8 mouse cellular contexts compared by ENCODE assay signal in genomic region chr12:64967470-64967869, GRCm38 (mm10). TPM values are rescaled to one million over a fixed set of nuclear protein-coding genes. Genes with fewer than 3 reads are reported as not detected.
DNase-seq lines count a peak whose midpoint lies in the region; ATAC-seq and TF ChIP-seq lines count a peak whose summit lies in the region.

No protein-coding gene starts in this region.

- peaks cover 0 to 29% of the 10 kb centered on the region in 2 experiments; a peak in 3 of 4 replicates for H3K36me3 ChIP-seq in MEL (ENCODE audit: control insufficient read depth in 1 of 2, insufficient read depth in 2 of 2, low read length in 2 of 2)
- no peaks in the 10 kb centered on the region for H3K36me3 ChIP-seq in hindbrain, embryonic 16.5 days (ENCODE audit: control insufficient read depth, insufficient read depth, low read length)
- 0 out of 2 replicates have a peak, but pooled peaks cover 3% of the 10 kb centered on the region for H3K36me3 ChIP-seq in liver, embryonic 13.5 days
- H3K36me3 ChIP-seq in neural tube, embryonic 15.5 days = no peaks in the 10 kb centered on the region

- peaks cover 70% of the 10 kb centered on the region for H3K79me2 ChIP-seq in MEL (ENCODE audit: control insufficient read depth, insufficient read depth, low read length, poor library complexity)

- H3K9me3 ChIP-seq in MEL (replicated peaks; ENCODE audit: insufficient read depth, low read length) = no peaks in the 10 kb centered on the region
- H3K9me3 ChIP-seq in hindbrain, embryonic 16.5 days (ENCODE audit: control insufficient read depth, low read length) = no peaks in the 10 kb centered on the region
- H3K9me3 ChIP-seq in liver, embryonic 13.5 days (replicated peaks) = no peaks in the 10 kb centered on the region
- no peaks in the 10 kb centered on the region for H3K9me3 ChIP-seq in neural tube, embryonic 15.5 days (replicated peaks)

- H3K9ac ChIP-seq in MEL (ENCODE audit: control insufficient read depth, low read depth, low read length, poor library complexity, severe bottlenecking) = peak overlapping the region; percentile 97
- H3K9ac ChIP-seq in hindbrain, embryonic 16.5 days (ENCODE audit: low read depth, low read length) = peak overlapping the region; percentile 83
- peak overlapping the region; percentile 86 for H3K9ac ChIP-seq in liver, embryonic 13.5 days
- H3K9ac ChIP-seq in neural tube, embryonic 15.5 days (replicated peaks) = peak overlapping the region; percentile 69

- under 1% methylated on average over 9 of the region's 9 CpGs for WGBS in cerebellum, adult 2 months
- WGBS in hindbrain, embryonic 16.5 days = 2% methylated on average over 9 of the region's 9 CpGs
- WGBS in liver, embryonic 13.5 days (ENCODE audit: insufficient replicate concordance) = 3% methylated on average over 9 of the region's 9 CpGs
- 1% methylated on average over 9 of the region's 9 CpGs for WGBS in neural tube, embryonic 15.5 days

- no peaks in the 10 kb centered on the region for H3K27me3 ChIP-seq in cerebellum, adult 2 months (ENCODE audit: control insufficient read depth, insufficient read depth, low read length)
- H3K27me3 ChIP-seq in MEL (ENCODE audit: control insufficient read depth in 1 of 2, insufficient read depth in 2 of 2, low read length in 2 of 2) = no peaks in the 10 kb centered on the region
- no peaks in the 10 kb centered on the region for H3K27me3 ChIP-seq in hindbrain, embryonic 16.5 days (replicated peaks; ENCODE audit: control insufficient read depth, insufficient read depth, low read length)
- no peaks in the 10 kb centered on the region for H3K27me3 ChIP-seq in liver, embryonic 13.5 days
- H3K27me3 ChIP-seq in neural tube, embryonic 15.5 days (replicated peaks) = no peaks in the 10 kb centered on the region

- TF ChIP-seq CTCF in cerebellum, adult 2 months (IDR thresholded peaks at IDR 0.05; ENCODE audit: borderline replicate concordance, insufficient read depth, low read depth, low read length) = no peak
- no peak for TF ChIP-seq CTCF in MEL (IDR thresholded peaks at IDR 0.05 in 2 of 3, conservative IDR thresholded peaks at IDR 0.05 in 1 of 3; ENCODE audit: control insufficient read depth in 1 of 3, insufficient read depth in 1 of 3, low read depth in 2 of 3, low read length in 3 of 3, poor library complexity in 1 of 3, severe bottlenecking in 1 of 3)
- no peak for TF ChIP-seq CTCF in embryonic fibroblast, embryonic 13.5 days (IDR thresholded peaks at IDR 0.05; ENCODE audit: borderline replicate concordance, insufficient read depth, low read length)

- ATAC-seq in hindbrain, embryonic 16.5 days = no peak
- no peak for ATAC-seq in liver, embryonic 13.5 days (ENCODE audit: low read depth)
- no peak for ATAC-seq in neural tube, embryonic 15.5 days (ENCODE audit: low FRiP score)

- H3K4me1 ChIP-seq in cerebellum, adult 2 months (ENCODE audit: control insufficient read depth, insufficient read depth, low read length) = peaks cover 10% of the 10 kb centered on the region; the same call in 1 of the 2 replicates
- H3K4me1 ChIP-seq in MEL (ENCODE audit: control insufficient read depth in 1 of 2, insufficient read depth in 2 of 2, low read length in 2 of 2) = peaks cover 7 to 10% of the 10 kb centered on the region in 2 experiments; a peak in 3 of 4 replicates
- peaks cover 9% of the 10 kb centered on the region; the same call in 1 of the 2 replicates for H3K4me1 ChIP-seq in embryonic fibroblast, embryonic 13.5 days (ENCODE audit: control insufficient read depth, insufficient read depth, low read length)
- H3K4me1 ChIP-seq in hindbrain, embryonic 16.5 days (ENCODE audit: control insufficient read depth, insufficient read depth, low read depth, low read length) = peaks cover 38% of the 10 kb centered on the region
- H3K4me1 ChIP-seq in liver, embryonic 13.5 days (replicated peaks) = peaks cover 66% of the 10 kb centered on the region
- peaks cover 62% of the 10 kb centered on the region for H3K4me1 ChIP-seq in neural tube, embryonic 15.5 days

- H3K4me3 ChIP-seq in cerebellum, adult 2 months (replicated peaks; ENCODE audit: insufficient read depth, low read depth, low read length) = peak overlapping the region; percentile 75
- H3K4me3 ChIP-seq in MEL (ENCODE audit: control insufficient read depth in 1 of 2, insufficient read depth in 1 of 2, low read depth in 2 of 2, low read length in 2 of 2) = peak overlapping the region; percentile 75 to 98
- H3K4me3 ChIP-seq in embryonic fibroblast, embryonic 13.5 days (ENCODE audit: insufficient read depth, low read length) = peak overlapping the region; percentile 75
- peak overlapping the region; percentile 79 for H3K4me3 ChIP-seq in hindbrain, embryonic 16.5 days (ENCODE audit: low read length)
- peak overlapping the region; percentile 96 for H3K4me3 ChIP-seq in liver, embryonic 13.5 days (replicated peaks)
- H3K4me3 ChIP-seq in neural tube, embryonic 15.5 days (replicated peaks) = peak overlapping the region; percentile 70

- DNase-seq in cerebellum, adult 2 months = peak; percentile 20 to 30
- DNase-seq in cerebellum, postnatal 4 days (ENCODE audit: low spot score in 2 of 2) = no peak
- DNase-seq in MEL (ENCODE audit: low read depth, low spot score) = no peak
- DNase-seq in liver, embryonic 13.5 days = no peak
- no peak for DNase-seq in frontal cortex, postnatal 10 days (ENCODE audit: low spot score in 2 of 2)

- H3K4me2 ChIP-seq in hindbrain, embryonic 16.5 days (ENCODE audit: low read length) = peak overlapping the region; percentile 96
- H3K4me2 ChIP-seq in liver, embryonic 13.5 days = peak overlapping the region; percentile 84
- peak overlapping the region; percentile 95 for H3K4me2 ChIP-seq in neural tube, embryonic 15.5 days

- TF ChIP-seq POLR2A in cerebellum, adult 2 months (IDR thresholded peaks at IDR 0.05; ENCODE audit: borderline replicate concordance, insufficient read depth, low read length) = no peak
- no peak for TF ChIP-seq POLR2A in MEL (IDR thresholded peaks at IDR 0.05; ENCODE audit: control insufficient read depth in 1 of 2, insufficient read depth in 1 of 2, low read depth in 1 of 2, low read length in 2 of 2, poor library complexity in 1 of 2)
- no peak for TF ChIP-seq POLR2A in embryonic fibroblast, embryonic 13.5 days (IDR thresholded peaks at IDR 0.05; ENCODE audit: low read depth, low read length)

- 0 out of 2 replicates have a peak overlapping the region, but pooled peaks have one; percentile 26 for H3K27ac ChIP-seq in cerebellum, adult 2 months (ENCODE audit: insufficient read depth, low read length)
- H3K27ac ChIP-seq in MEL (ENCODE audit: control insufficient read depth, low read depth, low read length) = no peak overlapping the region
- no peak overlapping the region for H3K27ac ChIP-seq in embryonic fibroblast, embryonic 13.5 days (ENCODE audit: insufficient read depth, low read length)
- H3K27ac ChIP-seq in hindbrain, embryonic 16.5 days (ENCODE audit: low read depth, low read length) = no peak overlapping the region
- H3K27ac ChIP-seq in liver, embryonic 13.5 days = peak overlapping the region; percentile 79
- H3K27ac ChIP-seq in neural tube, embryonic 15.5 days (replicated peaks) = no peak overlapping the region

- no peak for TF ChIP-seq RAD21 in MEL (IDR thresholded peaks at IDR 0.05; ENCODE audit: low read depth, low read length)

- no peak for TF ChIP-seq EP300 in MEL (IDR thresholded peaks at IDR 0.05; ENCODE audit: low read depth in 1 of 2, low read length in 2 of 2)

TF ChIP-seq in MEL, 35 proteins besides CTCF, POLR2A, EP300 and RAD21:
- TF ChIP-seq HCFC1 (IDR thresholded peaks at IDR 0.05; ENCODE audit: low read depth, low read length) = no peak
- TF ChIP-seq ZMIZ1 (IDR thresholded peaks at IDR 0.05; ENCODE audit: low read depth, low read length) = no peak
- TF ChIP-seq MAZ (IDR thresholded peaks at IDR 0.05; ENCODE audit: low read depth, low read length) = no peak
- TF ChIP-seq BHLHE40 (IDR thresholded peaks at IDR 0.05; ENCODE audit: borderline replicate concordance, low read depth, low read length) = no peak
- TF ChIP-seq ETS1 (IDR thresholded peaks at IDR 0.05; ENCODE audit: low read depth, low read length) = no peak

RNA-seq across cellular contexts. Expression of gene Togaram1, which starts 1.9 kb away (rescaled TPM):
- polyA plus RNA-seq in cerebellum, adult 2 months (2012; rRNA removed) = 15.3 and 15.7 TPM in 2 replicates
- 15.2 and 15.9 TPM in 2 replicates for total RNA-seq in MEL (2012; rRNA removed)
- polyA plus RNA-seq in MEL (2012; ENCODE audit: insufficient read depth in 1 of 2, insufficient read length in 2 of 2, low read depth in 1 of 2, low replicate concordance in 2 of 2, missing spikeins in 1 of 2) = 10 to 100 TPM; 14.8 to 22.7 TPM
- 25.6 and 26.2 TPM in 2 replicates for polyA plus RNA-seq in embryonic fibroblast, embryonic 13.5 days (2011; ENCODE audit: insufficient read length, low read depth, missing spikeins)
- polyA plus RNA-seq in hindbrain, embryonic 16.5 days (2015; fragmentation: Nextera tagmentation; extraction: Ambion mirVana) = 20.5 and 20.7 TPM in 2 replicates
- 6.5 and 10.5 TPM in 2 replicates for polyA plus RNA-seq in liver, embryonic 13.5 days (2015; fragmentation: Nextera tagmentation; extraction: Ambion mirVana)
- polyA plus RNA-seq in neural tube, embryonic 15.5 days (2015; fragmentation: Nextera tagmentation; extraction: Ambion mirVana) = 21.2 and 23.4 TPM in 2 replicates

RNA-seq across cellular contexts. Expression of gene Klhl28, which starts 2.1 kb away (rescaled TPM):
- polyA plus RNA-seq in cerebellum, adult 2 months (2012; rRNA removed) = 11.5 and 11.6 TPM in 2 replicates
- total RNA-seq in MEL (2012; rRNA removed) = 3.7 and 4.8 TPM in 2 replicates
- polyA plus RNA-seq in MEL (2012; ENCODE audit: insufficient read depth in 1 of 2, insufficient read length in 2 of 2, low read depth in 1 of 2, low replicate concordance in 2 of 2, missing spikeins in 1 of 2) = 100 to 1,000 TPM in 1 of 2 experiments, 1 to 10 TPM in 1; 3.3 to 169 TPM
- polyA plus RNA-seq in embryonic fibroblast, embryonic 13.5 days (2011; ENCODE audit: insufficient read length, low read depth, missing spikeins) = 13.0 and 14.2 TPM in 2 replicates
- polyA plus RNA-seq in hindbrain, embryonic 16.5 days (2015; fragmentation: Nextera tagmentation; extraction: Ambion mirVana) = 21.4 and 24.5 TPM in 2 replicates
- polyA plus RNA-seq in liver, embryonic 13.5 days (2015; fragmentation: Nextera tagmentation; extraction: Ambion mirVana) = 3.6 and 4.0 TPM in 2 replicates
- 22.7 and 23.4 TPM in 2 replicates for polyA plus RNA-seq in neural tube, embryonic 15.5 days (2015; fragmentation: Nextera tagmentation; extraction: Ambion mirVana)

RNA-seq across cellular contexts. Expression of gene Gm527, which starts 49.8 kb away (rescaled TPM):
- polyA plus RNA-seq in cerebellum, adult 2 months (2012; rRNA removed) = 8.0 and 9.0 TPM in 2 replicates
- 1.1 and 1.7 TPM in 2 replicates for total RNA-seq in MEL (2012; rRNA removed)
- polyA plus RNA-seq in MEL (2012; ENCODE audit: insufficient read depth in 1 of 2, insufficient read length in 2 of 2, low read depth in 1 of 2, low replicate concordance in 2 of 2, missing spikeins in 1 of 2) = 1 to 10 TPM in 1 of 2 experiments, not detected in 1; 2.6 TPM
- polyA plus RNA-seq in embryonic fibroblast, embryonic 13.5 days (2011; ENCODE audit: insufficient read length, low read depth, missing spikeins) = 4.8 and 5.6 TPM in 2 replicates
- polyA plus RNA-seq in hindbrain, embryonic 16.5 days (2015; fragmentation: Nextera tagmentation; extraction: Ambion mirVana) = 1.4 and 2.4 TPM in 2 replicates
- 0.71 and 1.0 TPM in 2 replicates for polyA plus RNA-seq in liver, embryonic 13.5 days (2015; fragmentation: Nextera tagmentation; extraction: Ambion mirVana)
- polyA plus RNA-seq in neural tube, embryonic 15.5 days (2015; fragmentation: Nextera tagmentation; extraction: Ambion mirVana) = 2.6 and 5.0 TPM in 2 replicates

Comparison
In these comparisons a context has a peak if more than half of its experiments do, and no peak if none do; other contexts are left out.
1. DNase-seq: peak in cerebellum, adult 2 months (2 of 2); none in cerebellum, postnatal 4 days (0 of 2), MEL (single experiment), liver, embryonic 13.5 days (single experiment) and frontal cortex, postnatal 10 days (0 of 2).
2. H3K27ac ChIP-seq: peak in cerebellum, adult 2 months (single experiment) and liver, embryonic 13.5 days (single experiment); none in MEL (single experiment), embryonic fibroblast, embryonic 13.5 days (single experiment), hindbrain, embryonic 16.5 days (single experiment) and neural tube, embryonic 15.5 days (single experiment).
3. Peak in every context shown above with its lines, with median percentiles within 50 percentile points of each other: H3K4me3 ChIP-seq, H3K9ac ChIP-seq and H3K4me2 ChIP-seq.